Mouse (Mus musculus): ENCODE results near the gene Fbxo11.
A peak's percentile ranks its signal among the peaks of the same experiment; 100 is the strongest.

Gene Fbxo11

GRCm38 (mm10) chr17:88065031-88065800 lies at the start of gene Fbxo11:
Gene Fbxo11, minus strand, starts transcription at chr17:88065291.
- peak; percentile 71 to 80 for DNase-seq

DNA sequence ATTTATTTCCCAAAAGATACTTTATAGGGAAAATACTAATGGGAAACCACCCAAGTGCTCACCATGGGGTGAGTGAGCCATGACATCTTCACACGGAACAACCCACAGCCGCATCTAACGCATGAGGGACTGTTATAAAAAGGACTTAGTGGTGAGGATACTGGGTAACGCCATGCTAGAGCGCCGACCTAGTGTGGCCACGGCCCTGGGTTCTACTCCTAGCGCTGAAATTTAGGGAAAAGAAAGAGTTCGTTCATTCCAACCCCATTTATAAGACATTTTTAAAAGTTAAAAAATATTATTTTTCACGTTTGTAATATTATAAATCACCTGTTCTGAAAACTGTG lies 48.8 kb upstream of the Fbxo11 start:
- no peak for DNase-seq

DNA sequence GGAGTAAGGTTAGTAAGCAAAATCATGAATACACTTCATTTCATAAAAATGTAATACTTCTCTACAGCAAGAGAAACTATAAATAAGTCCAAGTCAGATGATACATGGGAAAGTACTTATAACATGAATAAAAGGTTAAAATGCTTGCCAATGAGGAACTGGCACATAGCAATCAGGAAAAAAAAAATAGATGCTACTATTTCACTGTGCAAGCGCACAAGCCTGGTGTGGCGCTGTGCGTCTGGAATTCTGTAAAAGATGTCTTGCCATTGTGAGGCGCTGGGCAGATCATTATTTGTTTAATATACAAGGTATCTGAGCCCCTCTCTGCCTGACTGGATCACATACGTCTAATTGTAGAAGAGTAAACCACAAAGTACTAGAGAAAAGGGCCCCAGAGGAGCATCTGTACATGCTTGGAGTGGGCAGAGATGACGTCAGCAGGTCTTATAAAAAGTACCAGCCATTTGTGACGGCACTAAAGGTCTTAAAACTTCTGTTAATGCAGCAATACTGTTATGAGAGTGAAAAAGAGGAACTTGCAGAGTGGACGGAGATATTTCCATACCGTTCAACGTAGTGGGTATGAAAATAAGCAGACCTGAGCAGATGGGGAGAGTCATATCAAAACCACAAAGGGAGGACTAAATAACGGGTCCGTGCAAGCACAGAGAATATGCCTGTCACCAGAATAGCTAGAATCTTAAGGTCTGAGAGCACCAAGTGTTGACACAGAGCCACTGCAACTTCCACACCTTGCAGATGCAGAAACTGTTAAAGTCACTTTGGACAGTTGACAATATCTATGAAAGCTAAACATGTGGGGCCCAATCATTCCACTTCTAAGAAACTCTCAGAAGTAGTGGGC lies 48.2 kb upstream of the Fbxo11 start:
- DNase-seq, result no peak

DNA sequence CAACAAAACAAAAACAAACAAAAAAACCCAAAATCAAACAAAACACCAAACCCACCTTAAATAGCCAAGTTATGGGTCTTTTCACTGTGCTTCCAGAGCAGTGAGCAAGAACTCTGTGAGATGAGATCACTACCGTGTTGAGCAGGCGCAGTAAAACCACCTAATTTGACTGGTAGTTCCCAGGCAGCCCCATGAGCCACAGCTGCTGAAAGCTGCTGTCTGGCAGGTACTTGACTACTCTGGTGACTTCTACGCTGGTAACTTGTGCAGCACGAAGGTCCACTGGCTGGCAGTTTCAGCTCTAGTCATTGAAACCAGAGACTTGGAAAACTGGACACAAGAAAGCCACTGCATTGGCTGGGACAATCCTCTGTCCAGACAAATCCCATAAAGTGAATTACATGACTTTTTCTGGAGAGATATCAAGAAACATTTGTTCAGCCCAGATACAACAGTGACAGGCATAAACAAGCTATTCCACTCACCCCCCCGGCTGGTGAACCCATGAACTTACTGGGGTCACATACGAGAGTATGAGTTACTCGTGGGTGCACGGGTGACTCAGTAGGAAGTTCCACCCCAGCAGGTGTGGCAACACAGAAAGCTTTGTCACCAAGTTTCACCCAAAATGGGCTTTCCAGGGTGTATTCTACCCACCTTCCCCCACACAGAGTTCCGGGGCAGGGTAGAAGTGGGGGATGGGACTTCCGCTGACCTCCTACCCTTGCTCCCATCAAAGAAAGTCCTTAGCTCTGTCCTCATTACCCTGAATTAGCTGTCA lies 47.0 kb upstream of the Fbxo11 start:
- DNase-seq, result peak; percentile 12 to 21

DNA sequence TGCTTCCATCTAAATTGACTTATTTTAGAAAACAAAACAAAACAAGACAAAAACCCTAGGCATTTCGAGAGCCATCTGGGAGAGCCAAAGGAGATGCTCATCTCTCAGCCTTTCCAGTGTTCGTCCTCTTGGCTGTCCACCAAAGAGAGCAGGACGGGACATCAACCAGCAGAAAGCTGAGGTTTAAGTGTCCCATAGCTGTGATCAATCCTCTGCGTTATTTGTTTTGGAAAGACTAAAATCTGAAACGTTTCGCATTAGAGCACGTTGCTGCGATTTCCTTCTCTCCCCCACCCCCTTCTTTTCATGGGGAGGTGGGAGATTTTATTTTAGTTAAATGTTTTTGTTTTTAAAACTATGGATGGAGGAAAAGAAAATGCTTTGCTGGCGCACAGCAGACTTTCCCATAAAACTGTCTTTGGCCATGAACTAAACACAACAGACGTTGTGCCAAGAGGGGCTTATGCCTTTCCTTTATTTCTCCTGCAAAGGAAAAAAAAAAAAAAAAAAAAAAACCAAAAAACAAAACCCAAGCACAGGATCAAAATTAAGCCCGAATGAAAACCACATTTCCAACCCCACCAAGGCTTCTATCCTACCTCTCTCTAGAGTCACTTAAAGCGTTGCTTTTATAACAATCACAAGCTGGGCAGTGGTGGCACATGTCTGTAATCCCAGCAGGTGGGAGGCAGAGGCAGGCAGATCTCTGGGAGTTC lies 46.1 kb upstream of the Fbxo11 start:
- peak; percentile 22 to 41 for DNase-seq

- no peak for DNase-seq
Observed at GRCm38 (mm10) chr17:88107708-88108107, 42.6 kb upstream of the Fbxo11 start.

DNA sequence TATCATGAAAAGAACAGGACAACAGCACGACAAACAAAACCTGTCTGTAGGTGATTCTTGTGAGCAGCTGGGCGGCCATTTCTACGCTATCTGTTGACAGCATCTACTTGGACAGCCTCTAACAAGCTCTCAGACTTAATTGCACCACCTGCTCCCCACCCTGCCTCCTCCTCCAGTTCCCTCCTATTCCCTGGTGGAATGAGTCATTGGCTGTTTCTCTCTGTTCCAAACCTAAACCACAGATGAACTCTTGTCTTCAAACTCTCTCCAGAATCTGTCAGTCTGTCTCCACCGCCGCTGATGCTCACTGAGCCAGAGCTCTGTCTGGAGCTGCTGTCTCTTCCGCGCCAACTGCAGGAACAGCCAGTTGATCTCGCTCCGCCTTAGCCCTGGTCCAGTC lies 41.3 kb upstream of the Fbxo11 start:
- DNase-seq, result no peak

- no peak for DNase-seq
Observed at GRCm38 (mm10) chr17:88102597-88102996, 37.5 kb upstream of the Fbxo11 start.

DNA sequence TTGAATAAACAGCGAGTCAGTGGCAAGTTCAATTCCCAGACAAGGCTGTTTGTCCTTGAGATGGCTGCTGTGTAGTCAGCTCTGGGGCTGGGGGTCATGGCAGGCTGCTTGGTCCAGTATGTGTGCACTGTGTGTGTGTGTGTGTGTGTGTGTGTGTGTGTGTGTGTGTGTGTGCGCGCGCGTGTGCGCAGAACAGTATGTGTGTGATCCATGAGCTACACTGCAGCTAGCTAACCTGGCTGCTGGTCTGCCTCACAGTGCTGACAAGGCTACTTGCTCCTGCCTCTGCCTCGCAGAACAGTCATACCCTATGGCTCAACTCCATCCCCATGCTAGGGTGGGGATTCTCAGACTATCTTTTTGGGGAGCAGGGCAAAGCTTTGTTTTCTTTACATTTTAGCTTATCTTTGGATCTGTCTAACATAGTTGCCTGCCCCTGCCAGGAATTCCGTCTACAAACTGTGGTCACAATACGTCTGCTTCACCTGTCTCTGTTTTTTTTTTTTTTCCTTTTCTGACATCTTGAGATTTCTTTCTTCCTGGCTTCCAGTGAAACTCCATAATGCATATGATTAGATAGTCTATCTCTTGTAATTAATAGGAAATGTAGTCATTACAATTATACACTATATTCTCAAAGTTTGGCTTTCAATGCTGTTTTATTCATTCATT lies 33.2 kb upstream of the Fbxo11 start:
- DNase-seq, result no peak

DNA sequence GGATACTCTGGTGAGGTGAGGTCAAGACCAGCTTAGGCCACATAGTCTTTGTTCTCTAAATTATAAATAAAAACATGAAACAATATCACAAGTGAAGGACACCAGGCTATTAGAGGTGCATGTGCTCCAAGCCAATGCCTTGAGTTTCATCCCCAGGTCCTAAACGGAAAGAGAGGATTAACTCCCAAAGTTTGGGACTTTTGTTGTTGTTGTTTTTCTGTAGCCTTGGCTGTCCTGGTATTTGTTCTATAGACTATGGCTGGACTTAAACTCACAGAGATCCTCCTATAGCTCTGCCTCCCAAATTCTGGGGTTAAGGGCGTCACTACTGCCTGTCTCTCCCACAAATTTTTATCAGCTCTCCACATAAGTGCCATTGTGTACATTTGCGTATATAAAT lies 32.5 kb upstream of the Fbxo11 start:
- DNase-seq, result no peak

- DNase-seq, result no peak
Observed at GRCm38 (mm10) chr17:88096809-88097399, 31.8 kb upstream of the Fbxo11 start.

DNA sequence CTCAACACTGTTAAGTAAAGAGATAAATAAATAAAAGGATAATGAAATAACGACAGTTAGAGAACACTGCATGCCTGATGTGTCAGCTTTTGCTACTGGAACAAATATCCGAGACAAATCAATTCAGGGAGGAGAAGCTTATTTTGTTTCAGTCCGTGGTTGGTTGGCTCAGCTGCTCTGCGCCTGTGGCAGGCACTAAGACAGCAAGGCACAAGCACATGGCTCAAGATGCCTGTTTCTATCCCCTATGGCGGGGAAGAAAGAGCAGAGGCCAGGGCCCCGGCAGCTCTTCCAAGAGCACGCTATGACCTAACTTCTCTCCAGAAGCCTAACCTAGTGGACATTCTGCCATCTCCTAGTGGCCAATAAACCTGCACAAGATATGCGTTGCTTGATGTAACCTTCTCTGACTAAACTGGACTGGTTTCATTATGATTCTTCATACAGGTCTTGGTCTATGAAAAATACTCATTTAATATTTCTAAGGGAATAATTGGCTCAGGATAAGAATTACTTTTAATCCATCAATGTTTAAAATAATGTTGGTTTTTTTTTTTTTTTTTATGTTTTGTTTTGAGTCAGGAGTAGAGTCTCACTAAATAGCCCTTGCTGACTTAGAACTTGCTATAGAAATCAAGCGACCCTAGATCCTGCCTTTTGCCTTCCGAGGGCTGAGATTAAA lies 30.6 kb upstream of the Fbxo11 start:
- no peak for DNase-seq

DNA sequence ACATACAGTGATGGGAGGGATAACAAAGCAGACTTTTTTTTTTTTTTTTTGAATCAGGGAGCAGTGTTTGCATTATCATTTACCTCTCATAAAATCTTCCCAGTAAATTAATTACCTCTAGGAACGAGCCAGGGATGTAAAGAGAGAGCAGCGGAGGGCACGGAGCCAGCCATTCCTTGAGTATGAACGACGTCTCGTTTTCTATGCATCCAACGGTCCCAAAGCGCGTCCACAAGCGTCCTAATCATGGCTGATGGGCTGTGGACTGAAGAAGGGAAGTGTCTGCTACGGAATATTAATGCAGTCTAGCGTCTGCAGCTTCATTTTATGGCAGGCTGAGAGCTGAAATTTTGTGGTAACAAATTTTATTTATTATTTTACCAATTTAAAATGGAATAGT lies 29.2 kb upstream of the Fbxo11 start:
- DNase-seq, result no peak

GRCm38 (mm10) chr17:88093798-88094197 lies 28.7 kb upstream of the Fbxo11 start:
- DNase-seq, result no peak

DNA sequence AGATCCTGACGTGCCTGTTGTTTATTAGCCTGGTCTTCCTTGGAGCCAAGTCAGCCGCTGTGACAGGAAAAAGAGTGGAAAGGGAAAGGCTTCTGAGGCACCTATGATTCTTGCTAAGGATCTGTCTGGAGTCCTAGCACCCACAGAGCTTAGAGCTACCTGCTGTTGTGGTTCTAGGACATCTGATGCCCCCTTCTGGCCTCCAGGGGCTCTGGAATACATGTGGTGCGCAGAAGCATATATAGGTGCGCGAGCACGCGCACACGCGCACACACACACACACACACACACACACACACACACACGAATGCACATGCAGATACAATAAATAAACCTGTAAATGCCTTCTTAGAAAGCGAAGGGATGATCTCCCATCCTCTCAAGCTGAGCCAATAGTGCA lies 20.9 kb upstream of the Fbxo11 start:
- no peak for DNase-seq

GRCm38 (mm10) chr17:88081446-88081845 lies 16.4 kb upstream of the Fbxo11 start:
- DNase-seq, result no peak

- DNase-seq, result no peak
Observed at GRCm38 (mm10) chr17:88079771-88080170, 14.7 kb upstream of the Fbxo11 start.

GRCm38 (mm10) chr17:88072047-88072446 lies 7.0 kb upstream of the Fbxo11 start:
- DNase-seq, result no peak

DNA sequence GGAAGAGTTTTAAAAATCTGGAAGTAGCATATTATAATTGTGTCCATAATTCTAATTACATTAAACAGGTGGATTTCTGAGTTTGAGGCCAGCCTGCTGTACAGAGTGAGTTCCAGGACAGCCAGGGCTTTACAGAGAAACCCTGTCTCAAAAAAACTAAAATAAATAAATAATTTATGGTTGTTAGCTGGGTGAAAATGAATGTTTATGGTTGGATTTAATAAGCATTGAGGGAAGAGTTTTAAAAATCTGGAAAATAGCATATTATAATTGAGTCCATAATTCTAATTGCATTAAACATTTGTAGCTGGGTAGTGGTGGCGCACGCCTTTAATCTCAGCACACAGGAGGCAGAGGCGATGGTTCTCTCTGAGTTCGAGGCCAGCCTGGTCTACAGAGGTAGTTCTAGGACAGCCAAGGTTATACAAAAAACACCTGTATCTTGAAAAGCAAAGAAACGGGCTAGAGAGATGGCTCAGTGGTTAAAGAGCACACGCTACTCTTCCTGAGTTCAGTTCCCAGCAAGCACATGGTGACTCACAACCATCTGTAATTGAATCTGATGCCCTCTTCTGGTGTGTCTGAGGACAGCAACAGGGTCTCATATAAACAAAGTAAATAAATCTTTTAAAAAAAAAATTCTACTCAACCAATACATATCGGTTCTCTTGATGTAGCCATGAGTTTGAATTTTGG lies 3.1 kb upstream of the Fbxo11 start:
- DNase-seq, result no peak

DNA sequence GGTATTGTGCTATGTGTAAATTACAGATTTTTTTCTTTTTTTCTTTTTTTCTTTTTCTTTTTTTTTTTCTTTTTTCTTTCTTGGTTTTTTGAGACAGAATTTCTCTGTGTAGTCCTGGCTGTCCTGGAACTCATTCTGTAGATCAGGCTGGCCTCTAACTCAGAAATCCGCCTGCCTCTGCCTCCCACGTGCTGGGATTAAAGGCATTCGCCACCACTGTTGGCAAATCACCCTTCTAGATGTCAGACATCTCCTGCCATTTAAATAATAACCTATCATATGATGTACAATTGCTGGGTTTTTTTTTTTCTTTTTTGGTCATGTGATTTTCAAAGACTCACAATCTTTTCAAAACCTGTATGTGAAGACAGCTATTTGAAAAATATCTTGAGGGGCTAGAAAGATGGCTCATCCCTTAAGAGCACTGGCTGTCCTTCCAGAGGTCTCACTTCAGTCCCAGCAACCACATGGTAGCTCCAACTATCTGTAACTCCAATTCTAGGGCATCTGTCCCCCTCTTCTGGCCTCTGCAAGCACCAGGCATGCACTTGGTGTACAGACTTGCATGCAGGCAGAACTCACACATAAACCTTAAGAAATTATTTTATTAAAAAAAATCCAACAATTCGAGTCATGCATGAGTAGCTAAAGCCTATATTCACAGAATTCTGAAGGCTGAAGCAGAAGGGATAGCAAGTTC lies 2.3 kb upstream of the Fbxo11 start:
- DNase-seq, result no peak

Measured in kidney, postnatal 4 days (tissue).